Mouse (Mus musculus) MEL (cell line): ENCODE measurements at regions not wholly inside any gene's neighbourhood (a gene's known extent, or its start where the extent isn't known, plus 50 kb on each side); places are given as distances from the start of the nearest gene placed in this dataset.

Experiments
- DNase-seq: peaks from one replicate; pipeline ENCODE4 v3.0.0; 2011; ENCODE audit warnings: low read depth, low spot score
- H3K27ac ChIP-seq: 2 replicates; pipeline ENCODE4 v1.5.1; 2012; ENCODE audit warnings: low read depth, mild to moderate bottlenecking, control low read depth, low read length, moderate library complexity; ENCODE audit not compliant: control insufficient read depth
- H3K27me3 ChIP-seq, 2 experiments: fragments of 150-350 bp in 1 of 2; sonication (generic) in 1 of 2; 2 replicates each; pipeline ENCODE4 v1.6.1; 2012; ENCODE audit warnings: low read length in 2 of 2, mild to moderate bottlenecking in 2 of 2, improper control_type of control experiment in 1 of 2, moderate library complexity in 1 of 2; ENCODE audit not compliant: insufficient read depth in 2 of 2, control insufficient read depth in 1 of 2
- H3K36me3 ChIP-seq, 2 experiments: 2 replicates each; pipeline ENCODE4 v1.6.1; 2012 to 2014; ENCODE audit warnings: low read length in 2 of 2, improper control_type of control experiment in 1 of 2, inconsistent platforms in 1 of 2, mild to moderate bottlenecking in 1 of 2; ENCODE audit not compliant: insufficient read depth in 2 of 2, control insufficient read depth in 1 of 2
- H3K4me1 ChIP-seq, 2 experiments: fragments of 150-350 bp in 1 of 2; sonication (generic) in 1 of 2; 2 replicates each; pipeline ENCODE4 v1.6.1; 2012; ENCODE audit warnings: low read length in 2 of 2, improper control_type of control experiment in 1 of 2, mild to moderate bottlenecking in 1 of 2; ENCODE audit not compliant: insufficient read depth in 2 of 2, control insufficient read depth in 1 of 2
- H3K4me3 ChIP-seq, 2 experiments: fragments of 150-350 bp in 1 of 2; sonication (generic) in 1 of 2; 2 replicates each; pipeline ENCODE4 v1.5.1; 2012; ENCODE audit warnings: low read depth in 2 of 2, low read length in 2 of 2, mild to moderate bottlenecking in 2 of 2, moderate library complexity in 2 of 2, control low read depth in 1 of 2, improper control_type of control experiment in 1 of 2; ENCODE audit not compliant: control insufficient read depth in 1 of 2, insufficient read depth in 1 of 2
- H3K79me2 ChIP-seq: 2 replicates; pipeline ENCODE4 v1.6.1; 2012; ENCODE audit warnings: mild to moderate bottlenecking, low read length, moderate library complexity; ENCODE audit not compliant: control insufficient read depth, poor library complexity, insufficient read depth
- H3K9ac ChIP-seq: 2 replicates; pipeline ENCODE4 v1.6.1; 2012; ENCODE audit warnings: low read depth, mild to moderate bottlenecking, control low read depth, low read length, moderate library complexity; ENCODE audit not compliant: control insufficient read depth, poor library complexity, severe bottlenecking
- H3K9me3 ChIP-seq: fragments of 150-350 bp; sonication (generic); replicated peaks from 2 replicates; pipeline ENCODE4 v1.6.1; 2012; ENCODE audit warnings: mild to moderate bottlenecking, low read length, improper control_type of control experiment, moderate library complexity; ENCODE audit not compliant: insufficient read depth
- BHLHE40 ChIP-seq: IDR thresholded peaks from 2 replicates; pipeline ENCODE4 v1.6.1; 2012; ENCODE audit warnings: low read depth, mild to moderate bottlenecking, inconsistent platforms, low read length, improper control_type of control experiment, borderline replicate concordance
- CHD2 ChIP-seq: IDR thresholded peaks from 2 replicates; pipeline ENCODE4 v1.6.1; 2011; ENCODE audit warnings: low read length, improper control_type of control experiment
- CTCF ChIP-seq, 3 experiments: IDR thresholded peaks in 2 of 3; conservative IDR thresholded peaks in 1 of 3; 2 replicates each; pipeline ENCODE4 v1.5.1; 2011 to 2012; ENCODE audit warnings: low read length in 3 of 3, low read depth in 2 of 3, mild to moderate bottlenecking in 2 of 3, improper control_type of control experiment in 1 of 3, inconsistent platforms in 1 of 3, mixed read lengths in 1 of 3, moderate library complexity in 1 of 3; ENCODE audit not compliant: control insufficient read depth in 1 of 3, insufficient read depth in 1 of 3, poor library complexity in 1 of 3, severe bottlenecking in 1 of 3
- E2F4 ChIP-seq: IDR thresholded peaks from 2 replicates; pipeline ENCODE4 v1.6.1; 2011; ENCODE audit warnings: low read depth, low read length, improper control_type of control experiment, borderline replicate concordance
- ELF1 ChIP-seq: IDR thresholded peaks from 2 replicates; pipeline ENCODE4 v1.6.1; 2014; ENCODE audit warnings: low read depth, mild to moderate bottlenecking, inconsistent platforms, low read length, improper control_type of control experiment, moderate library complexity
- EP300 ChIP-seq, 2 experiments: IDR thresholded peaks; 2 replicates each; pipeline ENCODE4 v1.6.1; 2011; ENCODE audit warnings: improper control_type of control experiment in 2 of 2, low read length in 2 of 2, low read depth in 1 of 2, mild to moderate bottlenecking in 1 of 2
- ETS1 ChIP-seq: IDR thresholded peaks from 2 replicates; pipeline ENCODE4 v1.6.1; 2012; ENCODE audit warnings: low read depth, mild to moderate bottlenecking, inconsistent platforms, low read length, improper control_type of control experiment, moderate library complexity
- JUND ChIP-seq: IDR thresholded peaks from 2 replicates; pipeline ENCODE4 v1.6.1; 2011; ENCODE audit warnings: low read depth, mild to moderate bottlenecking, improper control_type of control experiment, low read length
- MEF2A ChIP-seq: IDR thresholded peaks from 2 replicates; pipeline ENCODE4 v1.6.1; 2014; ENCODE audit warnings: low read depth, mild to moderate bottlenecking, inconsistent platforms, low read length, improper control_type of control experiment; ENCODE audit not compliant: poor library complexity, insufficient replicate concordance, severe bottlenecking; ENCODE audit errors: extremely low read depth
- MXI1 ChIP-seq: IDR thresholded peaks from 2 replicates; pipeline ENCODE4 v1.6.1; 2011; ENCODE audit warnings: mild to moderate bottlenecking, low read depth, low read length, improper control_type of control experiment
- NELFE ChIP-seq: IDR thresholded peaks from 2 replicates; pipeline ENCODE4 v1.6.1; 2011; ENCODE audit warnings: low read depth, low read length, improper control_type of control experiment
- NRF1 ChIP-seq: IDR thresholded peaks from 2 replicates; pipeline ENCODE4 v1.6.1; 2014; ENCODE audit warnings: low read depth, mild to moderate bottlenecking, inconsistent platforms, low read length, improper control_type of control experiment, moderate library complexity; ENCODE audit not compliant: poor library complexity, insufficient read depth, severe bottlenecking
- POLR2AphosphoS2 ChIP-seq: IDR thresholded peaks from 2 replicates; pipeline ENCODE4 v1.6.1; 2011; ENCODE audit warnings: low read length, improper control_type of control experiment
- POLR2AphosphoS5 ChIP-seq: IDR thresholded peaks from 2 replicates; pipeline ENCODE4 v1.6.1; 2012; ENCODE audit warnings: low read depth, borderline replicate concordance, mild to moderate bottlenecking, inconsistent platforms, low read length, moderate library complexity, mixed read lengths
- SMC3 ChIP-seq: IDR thresholded peaks from 2 replicates; pipeline ENCODE4 v1.6.1; 2011; ENCODE audit warnings: low read depth, low read length, improper control_type of control experiment
- USF2 ChIP-seq, 2 experiments: IDR thresholded peaks; 2 replicates each; pipeline ENCODE4 v1.6.1; 2011 to 2012; ENCODE audit warnings: improper control_type of control experiment in 2 of 2, low read length in 2 of 2, borderline replicate concordance in 1 of 2, inconsistent platforms in 1 of 2, low read depth in 1 of 2, mild to moderate bottlenecking in 1 of 2; ENCODE audit not compliant: insufficient read depth in 1 of 2
- ZC3H11A ChIP-seq: IDR thresholded peaks from 2 replicates; pipeline ENCODE4 v1.6.1; 2012; ENCODE audit warnings: low read depth, mild to moderate bottlenecking, inconsistent platforms, low read length, improper control_type of control experiment
- ZKSCAN1 ChIP-seq: IDR thresholded peaks from 2 replicates; pipeline ENCODE4 v1.6.1; 2012; ENCODE audit warnings: low read depth, mild to moderate bottlenecking, inconsistent platforms, low read length, improper control_type of control experiment, moderate library complexity
- ZNF384 ChIP-seq: IDR thresholded peaks from 2 replicates; pipeline ENCODE4 v1.6.1; 2012; ENCODE audit warnings: low read depth, mild to moderate bottlenecking, inconsistent platforms, low read length, improper control_type of control experiment

- Histone ChIP-seq H3K79me2 (no peaks in the 10 kb centered on the region), H3K9me3 (no peaks in the 10 kb centered on the region), H3K27ac (no peak overlapping the region), H3K9ac (no peak overlapping the region), H3K4me3 (no peak overlapping the region), H3K36me3 (no peaks in the 10 kb centered on the region), H3K4me1 (no peaks in the 10 kb centered on the region), H3K27me3 (no peaks in the 10 kb centered on the region)
- no peak for DNase-seq
- no peak for TF ChIP-seq CHD2
- TF ChIP-seq E2F4 = no peak
- no peak for TF ChIP-seq NELFE
- no peak for TF ChIP-seq POLR2AphosphoS5
- no peak for TF ChIP-seq SMC3
- no peak for TF ChIP-seq MEF2A
- TF ChIP-seq ZC3H11A = no peak
Measured at GRCm38 (mm10) chr3:17667016-17667415, 281.2 kb upstream of the Cypt12 start.

- H3K27ac ChIP-seq = no peak overlapping the region
- H3K9me3 ChIP-seq = no peaks in the 10 kb centered on the region
- H3K27me3 ChIP-seq = no peaks in the 10 kb centered on the region
- H3K4me1 ChIP-seq = no peaks in the 10 kb centered on the region
- H3K9ac ChIP-seq = no peak overlapping the region
- no peaks in the 10 kb centered on the region for H3K79me2 ChIP-seq
- no peak for DNase-seq
- no peak for TF ChIP-seq ZC3H11A
- no peak for TF ChIP-seq BHLHE40
- no peak for TF ChIP-seq ETS1
- no peak for TF ChIP-seq CHD2
- no peak for TF ChIP-seq ZNF384
- no peak for TF ChIP-seq EP300 (IDR thresholded peaks at IDR 0.05; ENCODE audit: low read depth in 1 of 2, low read length in 2 of 2)
- no peak for TF ChIP-seq MXI1
- TF ChIP-seq SMC3 = no peak
- TF ChIP-seq ELF1 = no peak
- no peak for TF ChIP-seq NRF1
- no peak for TF ChIP-seq CTCF (IDR thresholded peaks at IDR 0.05 in 2 of 3, conservative IDR thresholded peaks at IDR 0.05 in 1 of 3; ENCODE audit: control insufficient read depth in 1 of 3, insufficient read depth in 1 of 3, low read depth in 2 of 3, low read length in 3 of 3, poor library complexity in 1 of 3, severe bottlenecking in 1 of 3)
- TF ChIP-seq JUND = no peak
- TF ChIP-seq ZKSCAN1 = no peak
- TF ChIP-seq USF2 (IDR thresholded peaks at IDR 0.05; ENCODE audit: borderline replicate concordance in 1 of 2, insufficient read depth in 1 of 2, low read depth in 1 of 2, low read length in 2 of 2) = no peak
- no peak for TF ChIP-seq POLR2AphosphoS2
- TF ChIP-seq MEF2A = no peak
- no peaks in the 10 kb centered on the region for H3K36me3 ChIP-seq
- no peak overlapping the region for H3K4me3 ChIP-seq
Measured at GRCm38 (mm10) chr3:17668839-17669238, 279.4 kb upstream of the Cypt12 start.
